Mouse (Mus musculus): Measurements from ENCODE around the gene Mtcl1. TPM values are rescaled to one million over a fixed set of nuclear protein-coding genes. Genes with fewer than 3 reads are reported as not detected.

The Mtcl1 gene
- total and polyA plus RNA-seq, 3 experiments, result not detected

DNA sequence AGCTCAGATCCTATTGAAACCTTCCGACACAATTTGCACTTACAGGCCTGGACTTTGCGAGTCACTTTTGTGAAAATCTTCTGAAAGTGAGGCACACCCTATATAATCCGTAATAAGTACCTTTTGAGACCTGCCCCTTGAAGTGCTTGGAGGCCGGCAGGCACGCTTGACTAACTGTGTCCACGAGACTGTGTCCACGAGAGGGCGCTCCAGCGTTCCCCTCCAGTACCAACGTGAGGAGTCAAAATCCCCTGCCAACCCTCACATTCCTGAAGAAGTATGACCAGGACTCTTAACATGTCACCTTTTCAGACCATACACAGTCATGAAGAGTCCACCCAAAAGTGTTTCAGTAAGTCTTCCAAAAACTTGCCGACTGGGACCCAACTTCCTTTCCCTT lies 1.6 kb upstream of the Mtcl1 start:
- no peak for DNase-seq (ENCODE audit: extremely low read depth)
- in situ Hi-C loops (cut with MboI; ENCODE audit: low pct_ligation_motif_present, low pct_unique_long_range_greater_than_20kb, low sequenced_read_pairs) (no loop called here), dilution Hi-C loops (cut with MboI; ENCODE audit: extremely low pct_ligation_motif_present, extremely low pct_unique_long_range_greater_than_20kb, low sequenced_read_pairs) (no loop called here)
- Histone ChIP-seq H3K4me3 (replicated peaks in 1 of 3; ENCODE audit: low read depth in 2 of 3, low read length in 2 of 3, poor library complexity in 1 of 3) (no peak overlapping the region), H3K9ac (ENCODE audit: insufficient read depth, low read depth) (no peak overlapping the region), H3K27ac (ENCODE audit: insufficient read depth, low read depth) (no peak overlapping the region), H3K9me3 (replicated peaks; ENCODE audit: low read length) (peaks cover 57% of the 10 kb centered on the region), H3K36me3 (replicated peaks in 1 of 2; ENCODE audit: control insufficient read depth in 1 of 2, insufficient read depth in 1 of 2, low read length in 1 of 2) (no peaks in the 10 kb centered on the region), H3K27me3 (replicated peaks) (no peaks in the 10 kb centered on the region), H3K4me1 (ENCODE audit: control insufficient read depth in 1 of 2, insufficient read depth in 2 of 2) (no peaks in the 10 kb centered on the region), H3K4me2 (ENCODE audit: insufficient read depth, low read depth, poor library complexity, severe bottlenecking) (no peak overlapping the region), H3K79me2 (replicated peaks; ENCODE audit: control insufficient read depth, extremely low read depth, insufficient read depth, poor library complexity, severe bottlenecking) (no peaks in the 10 kb centered on the region)
- TF ChIP-seq NELFE (IDR thresholded peaks at IDR 0.05; ENCODE audit: low read depth, low read length) (no peak), TBP (conservative IDR thresholded peaks at IDR 0.05; ENCODE audit: low read depth, low read length) (no peak), IRF4 (IDR thresholded peaks at IDR 0.05; ENCODE audit: low read depth, low read length) (no peak), UBTF (IDR thresholded peaks at IDR 0.05; ENCODE audit: low read depth, low read length) (no peak), SMC3 (IDR thresholded peaks at IDR 0.05; ENCODE audit: low read depth, low read length) (no peak), CHD1 (IDR thresholded peaks at IDR 0.05; ENCODE audit: low read depth, low read length) (no peak), POLR2A (IDR thresholded peaks at IDR 0.05; ENCODE audit: low read depth, low read length) (no peak), BHLHE40 (IDR thresholded peaks at IDR 0.05; ENCODE audit: low read depth, low read length) (no peak), ZC3H11A (IDR thresholded peaks at IDR 0.05; ENCODE audit: low read depth, low read length) (no peak), HCFC1 (IDR thresholded peaks at IDR 0.05; ENCODE audit: low read depth, low read length) (no peak)

DNA sequence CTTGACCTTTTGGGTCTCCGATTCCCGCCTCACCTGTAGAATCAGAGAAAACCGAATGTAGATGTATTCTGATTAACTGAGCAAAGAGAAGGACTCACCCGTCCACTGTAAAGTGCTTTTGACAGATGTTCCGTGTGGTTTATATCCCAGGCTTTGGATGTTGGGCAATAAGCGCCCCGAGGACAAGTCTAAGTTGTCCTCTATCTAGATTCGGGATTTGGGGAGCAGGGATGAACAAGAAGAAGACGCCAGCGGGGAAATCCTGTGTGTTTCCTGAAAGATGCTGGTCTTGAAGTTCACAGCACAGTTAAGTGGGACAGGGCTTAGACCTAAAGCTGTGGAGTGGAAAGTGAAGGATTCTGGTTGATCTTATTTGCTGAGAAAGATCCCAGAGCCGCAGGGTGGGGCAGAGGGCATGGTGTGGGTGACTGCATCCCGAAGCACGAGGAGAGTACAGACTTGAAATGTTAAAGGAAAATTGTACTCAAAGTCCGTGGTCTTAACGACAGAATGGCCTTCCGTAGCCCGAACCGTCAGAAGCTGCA lies 1.0 kb upstream of the Mtcl1 start:
- no peak for TF ChIP-seq POLR2AphosphoS2 (IDR thresholded peaks at IDR 0.05; ENCODE audit: low read depth, low read length)
- TF ChIP-seq RCOR1 (conservative IDR thresholded peaks at IDR 0.05; ENCODE audit: low read depth, low read length), result no peak
- TF ChIP-seq NRF1 (IDR thresholded peaks at IDR 0.05; ENCODE audit: low read depth, low read length), result no peak
- TF ChIP-seq ETS1 (conservative IDR thresholded peaks at IDR 0.05; ENCODE audit: low read depth, low read length), result no peak
- TF ChIP-seq E2F4 (IDR thresholded peaks at IDR 0.05; ENCODE audit: insufficient replicate concordance, low read depth, low read length), result no peak
- TF ChIP-seq MAFK (IDR thresholded peaks at IDR 0.05; ENCODE audit: insufficient replicate concordance, low read length), result no peak
- no peak for TF ChIP-seq MAZ (IDR thresholded peaks at IDR 0.05; ENCODE audit: low read depth, low read length)
- TF ChIP-seq MYC (IDR thresholded peaks at IDR 0.05; ENCODE audit: low read depth, low read length), result no peak
- TF ChIP-seq ELF1 (IDR thresholded peaks at IDR 0.05; ENCODE audit: low read depth, low read length), result no peak
- no peak for TF ChIP-seq ZNF384 (IDR thresholded peaks at IDR 0.05; ENCODE audit: low read depth, low read length)
- no peak for TF ChIP-seq KAT2A (IDR thresholded peaks at IDR 0.05; ENCODE audit: insufficient replicate concordance, low read length)
- no peak for TF ChIP-seq TBP (conservative IDR thresholded peaks at IDR 0.05; ENCODE audit: low read depth, low read length)
- TF ChIP-seq GABPA (IDR thresholded peaks at IDR 0.05; ENCODE audit: insufficient replicate concordance, low read depth, low read length), result no peak
- TF ChIP-seq PAX5 (IDR thresholded peaks at IDR 0.05; ENCODE audit: low read length), result no peak
- no peak for TF ChIP-seq TCF12 (IDR thresholded peaks at IDR 0.05; ENCODE audit: low read depth, low read length)
- no peak for TF ChIP-seq CHD2 (IDR thresholded peaks at IDR 0.05; ENCODE audit: low read length)
- TF ChIP-seq ZKSCAN1 (IDR thresholded peaks at IDR 0.05; ENCODE audit: borderline replicate concordance, low read depth, low read length), result no peak
- Histone ChIP-seq H3K27ac (ENCODE audit: insufficient read depth, low read depth) (no peak overlapping the region), H3K27me3 (replicated peaks) (no peaks in the 10 kb centered on the region), H3K9ac (ENCODE audit: insufficient read depth, low read depth) (no peak overlapping the region), H3K4me1 (ENCODE audit: control insufficient read depth in 1 of 2, insufficient read depth in 2 of 2) (no peaks in the 10 kb centered on the region), H3K4me2 (ENCODE audit: insufficient read depth, low read depth, poor library complexity, severe bottlenecking) (no peak overlapping the region), H3K79me2 (replicated peaks; ENCODE audit: control insufficient read depth, extremely low read depth, insufficient read depth, poor library complexity, severe bottlenecking) (no peaks in the 10 kb centered on the region), H3K36me3 (replicated peaks in 1 of 2; ENCODE audit: control insufficient read depth in 1 of 2, insufficient read depth in 1 of 2, low read length in 1 of 2) (no peaks in the 10 kb centered on the region), H3K4me3 (replicated peaks in 1 of 3; ENCODE audit: low read depth in 2 of 3, low read length in 2 of 3, poor library complexity in 1 of 3) (no peak overlapping the region), H3K9me3 (replicated peaks; ENCODE audit: low read length) (peaks cover 57% of the 10 kb centered on the region)
- in situ Hi-C loops (cut with MboI; ENCODE audit: low pct_ligation_motif_present, low pct_unique_long_range_greater_than_20kb, low sequenced_read_pairs), result no loop called here
- DNase-seq (ENCODE audit: extremely low read depth), result no peak
- dilution Hi-C loops (cut with MboI; ENCODE audit: extremely low pct_ligation_motif_present, extremely low pct_unique_long_range_greater_than_20kb, low sequenced_read_pairs), result no loop called here

All from CH12.LX (cell line).